Mouse (Mus musculus) bone marrow, adult 2 months (tissue): Measurements from ENCODE around the gene Miga2. TPM values are rescaled to one million over a fixed set of nuclear protein-coding genes. Genes with fewer than 3 reads are reported as not detected.
A peak's percentile ranks its signal among the peaks of the same experiment; 100 is the strongest.

Experiments used
- H3K27ac ChIP-seq: fragments of 200-500 bp; 2 replicates; pipeline ENCODE4 v1.5.1; 2012; ENCODE audit warnings: low read depth, mild to moderate bottlenecking, control low read depth, inconsistent platforms, low read length; ENCODE audit not compliant: control insufficient read depth, poor library complexity, insufficient read depth
- H3K4me1 ChIP-seq: fragments of 200-500 bp; 2 replicates; pipeline ENCODE4 v1.6.1; 2011; ENCODE audit warnings: low read length; ENCODE audit not compliant: control insufficient read depth, insufficient read depth
- H3K4me3 ChIP-seq: fragments of 200-500 bp; replicated peaks from 2 replicates; pipeline ENCODE3; 2011; ENCODE audit warnings: mild to moderate bottlenecking, low read depth, low read length, control low read depth; ENCODE audit not compliant: control insufficient read depth
- CTCF ChIP-seq: fragments of 200-500 bp; IDR thresholded peaks from 2 replicates; pipeline ENCODE4 v1.5.1; 2011; ENCODE audit warnings: low read length, control low read depth; ENCODE audit not compliant: control insufficient read depth, insufficient read depth
- POLR2A ChIP-seq: fragments of 200-500 bp; IDR thresholded peaks from 2 replicates; pipeline ENCODE4 v1.6.1; 2011; ENCODE audit warnings: low read depth, mild to moderate bottlenecking, control low read depth, low read length, borderline replicate concordance; ENCODE audit not compliant: control insufficient read depth
- WGBS: fragments of 180-500 bp; shearing (Covaris S2); methylation state at CpG from one replicate; pipeline ENCODE4 v1.1.7; 2018; 5-methylcytosine and 5-hydroxymethylcytosine counted together
- polyA plus RNA-seq: library from polyadenylated mRNA; stranded (reverse); fragments of >200 nt; gene quantifications from 2 replicates; pipeline ENCODE4 v1.2.4, GENCODE M21; 2011; ENCODE audit warnings: low replicate concordance; ENCODE audit not compliant: missing spikeins, insufficient read depth, insufficient read length

Gene Miga2
- polyA plus RNA-seq, 1 experiment = 8.5 TPM

DNA sequence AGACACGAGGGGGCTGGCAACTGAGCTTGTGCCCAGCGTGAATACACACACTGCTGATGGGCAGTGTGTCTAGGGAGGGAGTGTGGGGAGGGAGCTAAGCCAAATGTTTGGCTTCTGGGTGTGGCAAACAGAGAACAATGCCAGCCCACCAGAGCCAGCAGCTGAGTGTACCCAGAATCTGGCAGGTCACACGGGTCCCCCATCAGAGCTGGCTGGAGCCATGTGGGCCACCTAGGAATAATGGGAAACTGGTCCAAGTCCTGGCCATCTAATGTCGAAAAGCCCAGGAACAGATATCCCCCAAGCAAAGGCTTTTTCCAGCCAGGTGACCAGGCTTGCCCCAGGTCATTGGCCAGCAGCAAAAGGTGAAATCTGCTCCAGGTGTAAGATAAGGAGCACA, 8.2 kb upstream of the Miga2 start:
- H3K4me3 ChIP-seq = no peak overlapping the region
- WGBS = 61% methylated on average over 4 of the region's 4 CpGs
- H3K27ac ChIP-seq = no peak overlapping the region
- TF ChIP-seq CTCF (no peak), POLR2A (no peak)
- no peaks in the 10 kb centered on the region for H3K4me1 ChIP-seq

DNA sequence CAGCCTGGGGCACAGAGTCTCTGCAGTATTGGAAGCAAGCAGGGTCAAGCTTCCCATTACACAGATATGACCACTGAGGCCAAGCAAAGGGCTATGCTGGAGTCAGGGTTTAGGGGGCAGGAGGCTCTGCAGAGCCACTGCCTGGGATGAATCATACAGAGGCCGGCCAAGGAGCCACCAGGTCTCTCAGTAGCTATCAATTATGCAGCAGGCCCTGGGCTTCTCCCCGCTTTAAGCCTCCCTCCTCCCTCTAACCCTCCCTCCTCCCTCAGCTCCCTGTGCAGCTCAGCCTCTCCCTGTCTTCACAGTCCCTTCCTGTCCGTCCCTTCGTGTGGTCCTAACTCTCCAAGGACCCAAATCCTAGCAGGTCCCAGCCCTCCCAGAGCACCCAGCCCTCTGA, 7.8 kb upstream of the Miga2 start:
- TF ChIP-seq CTCF = no peak
- TF ChIP-seq POLR2A = no peak
- no peak overlapping the region for H3K4me3 ChIP-seq
- no peak overlapping the region for H3K27ac ChIP-seq
- 74% methylated on average over 4 of the region's 4 CpGs for WGBS
- no peaks in the 10 kb centered on the region for H3K4me1 ChIP-seq

DNA sequence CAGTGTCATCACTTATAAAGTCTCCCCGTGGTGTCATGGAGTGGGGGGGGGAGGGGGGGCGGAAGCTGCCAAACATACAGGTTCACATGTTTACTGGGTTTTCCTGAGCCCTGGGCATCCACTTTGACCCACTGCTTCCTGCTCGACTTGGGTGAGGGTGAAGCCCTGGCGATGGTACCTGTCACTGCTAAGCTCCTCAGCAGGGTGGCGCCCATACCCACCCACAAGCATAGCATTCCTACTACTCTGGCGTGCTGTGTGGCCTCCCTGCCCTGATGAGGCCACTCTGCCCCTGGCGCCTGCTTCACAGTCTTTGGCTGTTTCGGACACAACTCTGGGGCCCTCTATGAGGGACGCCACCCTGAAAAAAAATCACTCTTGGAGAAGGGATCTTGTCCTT, 7.1 kb upstream of the Miga2 start:
- H3K27ac ChIP-seq = no peak overlapping the region
- no peaks in the 10 kb centered on the region for H3K4me1 ChIP-seq
- H3K4me3 ChIP-seq = no peak overlapping the region
- WGBS = 75% methylated on average over 9 of the region's 9 CpGs
- no peak for TF ChIP-seq POLR2A
- no peak for TF ChIP-seq CTCF

DNA sequence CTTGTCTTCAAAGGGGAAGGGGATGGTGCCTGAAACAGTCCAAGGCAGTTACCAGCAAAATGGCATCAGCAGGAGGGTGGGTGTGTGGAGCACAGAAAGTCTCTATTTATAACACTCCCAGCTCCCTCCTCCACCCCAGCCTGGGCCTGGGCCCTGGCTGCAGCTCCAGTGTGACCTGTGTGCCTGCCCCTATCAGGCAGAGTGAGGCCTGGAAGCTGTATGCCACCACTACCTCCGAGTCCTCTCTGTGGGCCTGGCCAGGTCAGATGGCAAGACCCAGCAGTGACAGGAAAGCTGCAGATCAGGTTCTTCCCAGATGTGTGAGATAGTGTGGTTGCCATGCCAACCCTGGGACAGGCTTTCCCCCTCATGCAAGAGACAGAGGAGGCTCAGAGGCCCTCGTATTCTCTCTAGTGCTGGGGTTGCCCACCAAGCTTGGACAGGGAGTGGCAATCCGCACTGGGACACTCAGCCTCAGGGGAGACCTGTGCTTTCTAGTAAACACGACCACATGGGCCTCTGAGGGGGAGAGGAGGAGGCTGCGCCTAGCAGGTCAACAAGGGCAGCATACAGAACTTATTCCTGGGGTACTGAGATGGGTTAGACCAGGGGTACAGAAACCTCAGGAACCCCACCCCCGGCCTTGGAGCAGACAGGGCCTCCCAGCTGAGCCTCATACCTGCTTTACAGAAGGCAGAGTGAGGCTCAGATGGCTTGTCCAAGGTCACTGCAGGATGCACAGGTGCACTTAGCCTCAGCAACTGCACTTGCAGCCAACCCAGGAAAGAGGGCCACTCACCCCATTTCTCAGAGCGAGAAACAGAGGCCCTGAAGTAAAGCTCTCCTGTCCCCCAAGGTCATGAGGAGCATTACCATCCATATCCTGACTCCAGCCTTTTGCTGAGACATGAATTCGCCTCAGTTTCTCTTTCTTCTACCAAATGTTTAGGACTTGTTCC, 6.2 kb upstream of the Miga2 start:
- no peaks in the 10 kb centered on the region for H3K4me1 ChIP-seq
- H3K27ac ChIP-seq = no peak overlapping the region
- TF ChIP-seq CTCF (no peak), POLR2A (no peak)
- no peak overlapping the region for H3K4me3 ChIP-seq
- WGBS = 69% methylated on average over 8 of the region's 8 CpGs

DNA sequence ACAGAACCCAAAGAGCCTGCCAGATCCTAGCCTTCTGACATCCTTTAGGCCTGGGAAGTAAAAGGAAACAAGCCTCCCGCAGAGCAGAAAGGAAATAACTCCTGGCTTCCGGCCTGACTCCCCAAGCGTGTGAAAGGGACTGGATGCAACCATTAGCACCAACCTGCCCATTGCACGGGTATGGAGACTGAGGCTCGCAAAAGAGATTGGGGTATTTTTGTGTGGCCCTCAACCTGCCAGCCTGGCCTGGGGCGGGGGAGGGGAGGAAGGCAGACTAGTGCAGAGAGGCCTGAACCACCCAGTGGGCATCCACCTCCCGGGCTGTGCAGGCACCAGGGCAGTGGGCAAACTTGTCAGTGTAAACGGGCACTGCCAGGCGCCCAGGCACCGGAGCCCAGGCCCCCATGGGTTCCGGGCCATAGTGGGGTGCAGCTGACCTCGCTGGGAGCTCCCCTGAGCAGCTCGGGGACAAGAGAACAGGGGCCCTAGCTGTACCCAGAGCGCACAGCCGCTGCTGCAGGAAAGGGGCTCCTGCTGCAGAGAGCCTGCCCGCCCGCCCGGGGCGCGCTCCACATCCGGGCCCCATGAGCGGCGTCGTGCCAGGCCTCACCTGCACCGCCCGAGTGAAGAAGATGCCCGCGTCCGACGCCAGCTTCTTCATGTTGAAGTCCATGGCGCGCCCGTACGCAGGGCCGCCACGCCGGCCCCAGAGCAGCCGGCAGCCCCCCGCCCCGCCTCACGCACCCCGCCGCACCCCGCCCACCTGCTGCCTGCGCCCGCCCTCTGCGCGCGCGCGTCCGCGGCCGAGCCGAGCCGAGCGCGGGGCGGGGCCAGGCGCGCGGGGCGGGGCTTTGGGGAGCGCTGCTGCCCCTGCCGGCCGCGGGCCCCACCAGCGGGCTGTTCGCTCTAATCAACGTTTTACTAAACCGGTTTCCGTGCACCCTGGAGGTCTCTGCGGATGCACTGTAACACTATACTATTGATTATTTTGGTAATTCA, 5.2 kb upstream of the Miga2 start, which contains the start of gene Sh3glb2:
Gene Sh3glb2 (minus strand): TSS at position 805 of the 999 bp plus-strand sequence.
- Histone ChIP-seq H3K4me3 (peak within 1 kb of the TSS; percentile 63), H3K27ac (peak within 1 kb of the TSS; percentile 57), H3K4me1 (no peaks in the 10 kb centered on the region; the same call in 1 of the 2 replicates)
- TF ChIP-seq CTCF (peak; percentile 45; the same call in 1 of the 2 replicates), POLR2A (no peak; the same call in 1 of the 2 replicates)
- under 1% methylated on average over 72 of the region's 73 CpGs for WGBS

DNA sequence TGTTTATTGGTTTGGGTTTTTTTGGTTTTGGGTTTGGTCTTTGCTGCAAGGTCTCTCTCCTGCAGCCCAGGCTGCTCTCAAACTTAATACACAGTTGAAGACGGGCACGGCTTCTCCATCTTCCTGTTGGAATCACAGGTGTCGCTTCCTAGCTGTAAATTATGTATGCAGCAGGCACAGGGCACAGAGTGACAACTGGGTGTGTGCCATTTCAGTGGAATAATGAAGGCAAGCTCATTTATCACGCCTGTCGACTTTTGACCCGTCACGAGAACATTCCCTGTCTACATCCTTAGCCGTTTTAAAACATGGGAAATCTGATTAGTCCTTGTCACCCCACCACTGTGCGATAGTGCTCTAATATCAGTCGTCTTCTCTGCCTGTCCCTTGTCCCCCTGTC, 3.4 kb upstream of the Miga2 start:
- 86% methylated on average over 10 of the region's 10 CpGs for WGBS
- Histone ChIP-seq H3K4me3 (no peak overlapping the region), H3K4me1 (peaks cover 2% of the 10 kb centered on the region; the same call in 1 of the 2 replicates), H3K27ac (no peak overlapping the region)
- TF ChIP-seq POLR2A = no peak
- TF ChIP-seq CTCF = no peak

DNA sequence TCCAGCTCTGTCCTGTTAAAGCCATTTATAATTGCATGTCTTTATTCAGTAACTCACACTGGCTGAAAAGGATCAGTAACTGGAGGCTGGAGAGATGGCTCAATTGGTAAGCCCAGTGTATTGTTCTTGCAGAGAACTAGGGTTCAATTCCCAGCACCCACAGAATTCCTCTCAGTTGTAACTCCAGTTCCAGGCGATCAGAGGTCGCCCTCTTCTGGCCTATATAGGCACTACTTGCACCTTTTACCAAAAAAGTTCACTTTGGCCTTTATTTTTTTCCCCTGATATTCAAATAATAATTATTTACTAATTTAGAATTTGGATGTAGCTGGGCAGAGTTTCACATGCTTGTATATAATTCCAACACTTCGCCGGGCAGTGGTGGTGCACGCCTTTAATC, 1.2 kb upstream of the Miga2 start:
- Histone ChIP-seq H3K27ac (no peak overlapping the region), H3K4me3 (no peak overlapping the region), H3K4me1 (peaks cover 2% of the 10 kb centered on the region; the same call in 1 of the 2 replicates)
- TF ChIP-seq POLR2A = no peak
- TF ChIP-seq CTCF = no peak
- 75% methylated on average over 5 of the region's 5 CpGs for WGBS
